Mouse (Mus musculus) frontal cortex, postnatal 36 days (tissue): ENCODE measurements around the gene Tbc1d14.

Experiments
- DNase-seq, 2 experiments: peaks; one replicate each; pipeline ENCODE4 v3.0.0; 2022; ENCODE audit warnings: low spot score in 2 of 2

Gene Tbc1d14

GRCm38 (mm10) chr5:36578982-36579381, 14.1 kb downstream of the Tbc1d14 start:
- DNase-seq = no peak

GRCm38 (mm10) chr5:36576457-36576856, 16.6 kb downstream of the Tbc1d14 start:
- DNase-seq = no peak

GRCm38 (mm10) chr5:36575745-36576144, 17.3 kb downstream of the Tbc1d14 start:
- DNase-seq = peak in 1 of 2 experiments; percentile 50

- no peak for DNase-seq
These were observed 17.8 kb downstream of the Tbc1d14 start for GRCm38 (mm10) chr5:36575227-36575626.

GRCm38 (mm10) chr5:36574147-36574870, 18.8 kb downstream of the Tbc1d14 start:
- no peak for DNase-seq

- DNase-seq = peak in 1 of 2 experiments; percentile 42
These were observed 19.7 kb downstream of the Tbc1d14 start for GRCm38 (mm10) chr5:36573354-36573753.

- DNase-seq = no peak
These were observed 21.7 kb downstream of the Tbc1d14 start for GRCm38 (mm10) chr5:36571371-36571770.

- no peak for DNase-seq
These were observed 22.4 kb downstream of the Tbc1d14 start for GRCm38 (mm10) chr5:36570546-36571245.

GRCm38 (mm10) chr5:36570098-36570497, 23.0 kb downstream of the Tbc1d14 start:
- DNase-seq = no peak

GRCm38 (mm10) chr5:36568118-36568517, 25.0 kb downstream of the Tbc1d14 start:
- no peak for DNase-seq

- no peak for DNase-seq
These were observed 25.4 kb downstream of the Tbc1d14 start for GRCm38 (mm10) chr5:36567627-36568026.

GRCm38 (mm10) chr5:36564530-36564929, 28.5 kb downstream of the Tbc1d14 start:
- DNase-seq = no peak

GRCm38 (mm10) chr5:36563741-36564140, 29.3 kb downstream of the Tbc1d14 start:
- no peak for DNase-seq

GRCm38 (mm10) chr5:36562791-36563445, 30.2 kb downstream of the Tbc1d14 start:
- no peak for DNase-seq

- DNase-seq = peak; percentile 26 to 57
These were observed 31.6 kb downstream of the Tbc1d14 start for GRCm38 (mm10) chr5:36561509-36561908.

- no peak for DNase-seq
These were observed 32.6 kb downstream of the Tbc1d14 start for GRCm38 (mm10) chr5:36560490-36560889.

GRCm38 (mm10) chr5:36559510-36560235, 33.4 kb downstream of the Tbc1d14 start:
- DNase-seq = no peak

- no peak for DNase-seq
These were observed 34.0 kb downstream of the Tbc1d14 start for GRCm38 (mm10) chr5:36559106-36559505.

GRCm38 (mm10) chr5:36558526-36558925, 34.5 kb downstream of the Tbc1d14 start:
- no peak for DNase-seq

- no peak for DNase-seq
These were observed 35.3 kb downstream of the Tbc1d14 start for GRCm38 (mm10) chr5:36557584-36558308.

GRCm38 (mm10) chr5:36556906-36557305, 36.2 kb downstream of the Tbc1d14 start:
- no peak for DNase-seq
